Mouse (Mus musculus) hindbrain, embryonic 10.5 days (tissue): ENCODE data around the gene Csnk1g2. TPM values are rescaled to one million over a fixed set of nuclear protein-coding genes. Genes with fewer than 3 reads are reported as not detected.
"Not testable (repeated sequence)": the region's sequence is repeated elsewhere in the genome, so short reads cannot be mapped to it uniquely, and the experiment has no call there.

Source experiments
- DNase-seq: peaks from one replicate; pipeline ENCODE4 v3.0.0-alpha.2; 2017; ENCODE audit warnings: low spot score
- H3K27ac ChIP-seq: fragments of 300-500 bp; sonication (generic); 2 replicates; pipeline ENCODE4 v1.5.1; 2016; ENCODE audit warnings: mild to moderate bottlenecking, moderate library complexity
- H3K27me3 ChIP-seq: fragments of 300-500 bp; sonication (generic); 2 replicates; pipeline ENCODE4 v1.6.1; 2016; ENCODE audit warnings: mild to moderate bottlenecking; ENCODE audit not compliant: poor library complexity, insufficient read depth, severe bottlenecking
- H3K36me3 ChIP-seq: fragments of 300-500 bp; sonication (generic); 2 replicates; pipeline ENCODE4 v1.6.1; 2016; ENCODE audit warnings: mild to moderate bottlenecking, moderate library complexity
- H3K4me1 ChIP-seq: fragments of 300-500 bp; sonication (generic); replicated peaks from 2 replicates; pipeline ENCODE4 v1.6.1; 2016; ENCODE audit warnings: mild to moderate bottlenecking
- H3K4me3 ChIP-seq: fragments of 300-500 bp; sonication (generic); 2 replicates; pipeline ENCODE4 v1.5.1; 2016; ENCODE audit warnings: mild to moderate bottlenecking, moderate library complexity
- H3K9me3 ChIP-seq: fragments of 300-500 bp; sonication (generic); 2 replicates; pipeline ENCODE4 v1.6.1; 2016; ENCODE audit warnings: mild to moderate bottlenecking, moderate library complexity
- WGBS: fragments of 180-500 bp; shearing (Covaris S2); methylation state at CpG from one replicate; pipeline ENCODE4 v1.1.7; 2016; 5-methylcytosine and 5-hydroxymethylcytosine counted together
- polyA plus RNA-seq: library from polyadenylated mRNA; unstranded; fragments of >200 nt; fragmentation: Nextera tagmentation; extraction: Ambion mirVana; gene quantifications from 2 replicates; pipeline ENCODE4 v1.2.1, GENCODE M21; 2016

Csnk1g2 gene
- polyA plus RNA-seq, 1 experiment from 2014 or later, result 180 TPM

DNA sequence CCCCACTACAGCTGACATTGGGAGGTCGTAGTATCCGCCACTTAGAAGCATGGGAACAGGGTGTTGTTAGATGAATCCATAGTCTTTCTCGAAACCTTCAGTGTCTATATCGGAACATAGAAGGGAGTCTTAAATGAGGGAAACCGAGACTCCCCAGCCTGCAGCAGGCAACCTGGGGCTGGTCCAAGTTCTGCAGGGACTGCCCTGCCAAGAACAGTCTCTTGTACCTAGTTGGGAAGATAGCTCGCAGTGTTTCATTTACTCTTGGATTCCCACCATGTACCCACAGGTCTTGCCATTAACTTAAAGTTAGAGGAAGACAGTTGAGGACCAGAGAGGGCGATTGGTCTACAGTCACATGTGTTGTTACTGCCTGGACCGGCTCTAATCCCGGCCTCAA, 2.3 kb upstream of the Csnk1g2 start:
- Histone ChIP-seq H3K27ac (0 out of 2 replicates have a peak overlapping the region, but pooled peaks have one; percentile 50), H3K4me3 (peak overlapping the region; percentile 2; the same call in 1 of the 2 replicates)
- 87% methylated on average over 9 of the region's 9 CpGs for WGBS

DNA sequence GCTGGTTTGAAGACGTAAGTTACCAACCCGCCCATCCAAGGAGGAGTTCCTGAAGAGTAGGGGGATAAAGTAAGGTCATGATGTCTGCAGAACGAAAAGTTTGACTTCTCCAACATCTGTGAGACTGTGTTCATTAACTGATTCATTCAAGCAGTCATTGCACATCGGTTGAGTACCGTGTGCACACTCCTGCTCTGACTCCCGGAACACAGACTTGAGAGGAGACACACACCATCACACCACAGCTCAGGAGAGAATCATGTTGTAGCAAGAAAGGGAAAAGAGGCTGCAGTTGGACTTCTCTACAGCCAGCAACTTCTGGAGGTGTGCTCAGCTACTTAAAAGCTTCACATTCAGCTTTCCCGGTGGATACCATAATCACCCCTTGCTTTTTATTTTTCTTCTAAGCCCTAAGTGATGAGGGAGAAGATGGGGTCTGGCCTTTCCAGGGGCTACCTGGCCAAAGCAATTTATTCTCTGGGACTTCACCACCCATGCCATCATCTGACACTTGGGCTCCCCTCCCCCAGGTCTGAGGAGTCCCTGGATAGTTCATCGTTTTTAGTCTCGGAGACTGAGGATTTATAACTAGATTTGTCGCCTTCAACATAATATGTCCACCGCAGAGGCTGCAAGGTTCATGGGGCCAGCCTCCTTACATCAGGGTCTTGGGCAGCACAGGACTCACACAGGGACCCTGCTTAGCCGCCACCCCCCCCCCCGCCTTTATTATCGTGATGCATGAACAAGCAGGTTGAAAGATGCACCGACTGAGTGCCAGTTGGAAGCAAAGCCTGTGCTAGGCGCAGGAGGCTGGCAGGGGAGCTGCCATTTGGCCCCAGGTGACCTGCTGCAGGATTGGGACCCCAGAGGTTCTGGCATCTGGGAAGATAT, 1.6 kb upstream of the Csnk1g2 start:
- Histone ChIP-seq H3K9me3 (no peaks in the 10 kb centered on the region), H3K27me3 (no peaks in the 10 kb centered on the region), H3K4me3 (peak overlapping the region; percentile 77), H3K4me1 (peaks cover 54% of the 10 kb centered on the region), H3K36me3 (peaks cover 20% of the 10 kb centered on the region), H3K27ac (peak overlapping the region; percentile 96)
- DNase-seq, result no peak
- WGBS, result 58% methylated on average over 16 of the region's 16 CpGs

More for the DNA sequence above, 2.3 kb upstream of the Csnk1g2 start:
- Histone ChIP-seq H3K36me3 (peaks cover 20% of the 10 kb centered on the region), H3K4me1 (peaks cover 47% of the 10 kb centered on the region), H3K27me3 (no peaks in the 10 kb centered on the region), H3K9me3 (no peaks in the 10 kb centered on the region)
- DNase-seq, result no peak

- DNase-seq, result no peak
Observed at GRCm38 (mm10) chr10:80621690-80621939, 1.0 kb upstream of the Csnk1g2 start.

GRCm38 (mm10) chr10:80621940-80622660, 538 bp upstream of the Csnk1g2 start:
- H3K27me3 ChIP-seq, result no peaks in the 10 kb centered on the region
- H3K36me3 ChIP-seq, result peaks cover 17% of the 10 kb centered on the region
- whole genome bisulfite sequencing, result under 1% methylated on average over 64 of the region's 64 CpGs
- DNase-seq, result peak; percentile 99
- no peaks in the 10 kb centered on the region for H3K9me3 ChIP-seq
- H3K4me3 ChIP-seq, result peak overlapping the region; percentile 77
- peak overlapping the region; percentile 96 for H3K27ac ChIP-seq
- H3K4me1 ChIP-seq, result peaks cover 55% of the 10 kb centered on the region

More at GRCm38 (mm10) chr10:80621690-80621939, 1.0 kb upstream of the Csnk1g2 start:
- Histone ChIP-seq H3K36me3 (peaks cover 17% of the 10 kb centered on the region), H3K4me3 (peak overlapping the region; percentile 77), H3K27me3 (no peaks in the 10 kb centered on the region), H3K27ac (peak overlapping the region; percentile 96), H3K4me1 (peaks cover 55% of the 10 kb centered on the region), H3K9me3 (no peaks in the 10 kb centered on the region)
- 6% methylated on average over 9 of the region's 9 CpGs for WGBS

GRCm38 (mm10) chr10:80623457-80624191, 986 bp downstream of the Csnk1g2 start:
- H3K4me3 ChIP-seq, result peak overlapping the region; percentile 77
- H3K36me3 ChIP-seq, result peaks cover 18% of the 10 kb centered on the region
- 14% methylated on average over 15 of the region's 15 CpGs for WGBS
- H3K27me3 ChIP-seq, result no peaks in the 10 kb centered on the region
- H3K4me1 ChIP-seq, result peaks cover 70% of the 10 kb centered on the region
- DNase-seq, result peak; percentile 69
- H3K9me3 ChIP-seq, result no peaks in the 10 kb centered on the region
- peak overlapping the region; percentile 96 for H3K27ac ChIP-seq

DNA sequence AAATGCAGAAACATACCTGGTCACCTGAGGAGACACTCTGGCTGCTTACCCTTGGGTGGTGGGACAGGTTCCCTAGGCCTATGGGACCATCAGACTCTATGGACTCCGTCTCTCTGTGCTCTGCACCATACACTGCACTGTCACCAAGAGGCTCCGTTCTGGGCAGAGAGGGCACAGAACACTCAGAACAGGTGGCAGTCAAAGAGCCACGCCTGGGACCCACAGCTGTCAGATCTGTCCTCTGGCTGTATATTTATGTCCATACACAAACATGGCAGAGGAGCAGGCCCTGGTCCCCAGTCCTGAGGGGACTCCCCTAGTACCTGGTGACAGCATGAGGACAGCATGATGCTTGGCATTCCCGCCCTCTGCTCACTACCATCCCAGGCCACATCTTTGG, 3.1 kb downstream of the Csnk1g2 start:
- 90% methylated on average over 4 of the region's 4 CpGs for WGBS
- peaks cover 39% of the 10 kb centered on the region for H3K36me3 ChIP-seq
- no peak for DNase-seq
- H3K27me3 ChIP-seq, result no peaks in the 10 kb centered on the region
- H3K27ac ChIP-seq, result no peak overlapping the region
- no peak overlapping the region for H3K4me3 ChIP-seq
- H3K9me3 ChIP-seq, result no peaks in the 10 kb centered on the region
- H3K4me1 ChIP-seq, result peaks cover 78% of the 10 kb centered on the region

- Histone ChIP-seq H3K4me1 (peaks cover 72% of the 10 kb centered on the region), H3K36me3 (peaks cover 58% of the 10 kb centered on the region), H3K27ac (0 out of 2 replicates have a peak overlapping the region, but pooled peaks have one; percentile 36), H3K9me3 (no peaks in the 10 kb centered on the region), H3K4me3 (no peak overlapping the region), H3K27me3 (no peaks in the 10 kb centered on the region)
- WGBS, result 65% methylated on average over 2 of the region's 2 CpGs
- DNase-seq, result no peak
Observed at GRCm38 (mm10) chr10:80627685-80628084, 5.0 kb downstream of the Csnk1g2 start.

DNA sequence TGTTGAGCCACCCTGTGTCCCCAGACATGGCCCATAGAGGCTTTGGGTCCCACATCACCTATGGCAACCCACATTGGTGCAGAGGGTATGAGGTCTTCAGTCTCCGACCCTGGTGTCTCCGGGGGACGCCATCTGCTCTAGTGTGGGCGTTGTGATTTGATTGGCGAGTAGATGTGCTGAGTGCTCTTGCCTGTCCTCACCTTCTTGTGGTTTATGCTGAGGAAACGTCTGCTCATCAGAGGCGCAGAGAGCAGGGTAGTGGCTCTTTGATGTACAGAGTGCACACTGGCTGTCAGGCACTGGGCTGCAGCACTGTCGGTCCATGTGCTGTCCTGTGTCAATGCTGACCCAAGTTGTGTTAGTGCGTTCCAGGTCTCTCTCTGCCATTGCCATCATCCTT, 6.3 kb downstream of the Csnk1g2 start:
- Histone ChIP-seq H3K4me3 (no peak overlapping the region), H3K27ac (peak overlapping the region; percentile 29; the same call in 1 of the 2 replicates), H3K9me3 (no peaks in the 10 kb centered on the region), H3K4me1 (peaks cover 60% of the 10 kb centered on the region), H3K36me3 (peaks cover 64% of the 10 kb centered on the region), H3K27me3 (no peaks in the 10 kb centered on the region)
- no peak for DNase-seq
- 87% methylated on average over 9 of the region's 9 CpGs for WGBS

DNA sequence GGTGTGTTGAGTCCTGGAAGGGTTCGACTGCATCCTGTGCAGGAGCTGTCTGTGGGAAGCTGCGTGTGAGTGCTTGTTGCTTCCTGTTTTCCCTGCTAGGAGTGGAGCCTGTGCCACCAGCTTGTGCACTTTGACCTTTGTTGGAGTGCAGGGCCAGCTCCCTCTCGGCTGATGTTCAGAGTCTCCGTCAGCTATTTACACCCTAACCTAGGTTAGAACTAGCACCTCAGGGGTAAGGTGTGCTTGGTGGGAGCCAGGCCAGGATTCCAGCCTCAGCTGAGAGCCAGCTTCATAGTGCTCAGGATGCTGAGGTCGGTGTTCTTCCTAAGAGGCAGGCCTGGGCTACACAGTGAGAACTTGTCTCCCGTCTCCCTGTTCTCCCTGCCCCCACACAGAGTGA, 12.7 kb downstream of the Csnk1g2 start:
- H3K9me3 ChIP-seq, result no peaks in the 10 kb centered on the region
- H3K27ac ChIP-seq, result no peak overlapping the region
- 0 out of 2 replicates have a peak, but pooled peaks cover 7% of the 10 kb centered on the region for H3K4me1 ChIP-seq
- H3K27me3 ChIP-seq, result no peaks in the 10 kb centered on the region
- H3K4me3 ChIP-seq, result no peak overlapping the region
- DNase-seq, result no peak
- peaks cover 93% of the 10 kb centered on the region for H3K36me3 ChIP-seq
- WGBS, result 90% methylated on average over 6 of the region's 6 CpGs

DNA sequence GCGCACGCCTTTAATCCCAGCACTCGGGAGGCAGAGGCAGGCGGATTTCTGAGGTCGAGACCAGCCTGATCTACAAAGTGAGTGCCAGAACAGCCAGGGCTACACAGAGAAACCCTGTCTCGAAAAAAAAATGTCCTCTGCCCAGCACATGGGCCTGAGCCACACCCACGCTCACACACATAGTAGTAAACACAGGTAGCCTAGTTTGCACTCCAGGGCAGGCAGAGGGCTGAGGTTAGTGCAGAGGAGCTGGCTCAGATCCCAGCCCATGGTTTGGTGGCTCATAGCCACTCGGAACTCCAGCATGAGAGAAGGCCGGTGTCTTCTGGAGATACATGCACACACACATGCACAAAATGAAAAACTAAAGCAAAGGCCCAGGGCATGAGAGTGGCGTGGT, 24.3 kb downstream of the Csnk1g2 start:
- H3K27ac ChIP-seq, result no peak overlapping the region
- peaks cover 94% of the 10 kb centered on the region for H3K36me3 ChIP-seq
- no peak overlapping the region for H3K4me3 ChIP-seq
- WGBS, result 94% methylated on average over 10 of the region's 10 CpGs
- DNase-seq, result no peak
- H3K4me1 ChIP-seq, result peaks cover 20% of the 10 kb centered on the region
- H3K27me3 ChIP-seq, result no peaks in the 10 kb centered on the region
- H3K9me3 ChIP-seq, result no peaks in the 10 kb centered on the region

GRCm38 (mm10) chr10:80649910-80650309, 27.3 kb downstream of the Csnk1g2 start:
- not testable (repeated sequence) for H3K27ac ChIP-seq, DNase-seq, H3K4me3 ChIP-seq, H3K9me3 ChIP-seq, H3K27me3 ChIP-seq
- 87% methylated on average over 6 of the region's 6 CpGs for WGBS
- H3K4me1 ChIP-seq, result peaks cover 28% of the 10 kb centered on the region
- H3K36me3 ChIP-seq, result peaks cover 76% of the 10 kb centered on the region

- DNase-seq, result no peak
- 94% methylated on average over 10 of the region's 10 CpGs for WGBS
- Histone ChIP-seq H3K9me3 (no peaks in the 10 kb centered on the region), H3K4me1 (peaks cover 33% of the 10 kb centered on the region), H3K27me3 (no peaks in the 10 kb centered on the region), H3K4me3 (no peak overlapping the region), H3K27ac (no peak overlapping the region), H3K36me3 (peaks cover 71% of the 10 kb centered on the region)
Observed at GRCm38 (mm10) chr10:80650392-80650791, 27.8 kb downstream of the Csnk1g2 start.
